Mouse (Mus musculus) embryo, embryonic 11 days (tissue): ENCODE measurements around the gene Slc9b1.

Source experiments
- DNase-seq: peaks from one replicate; pipeline ENCODE4 v3.0.0-alpha.2; 2015

Gene Slc9b1

GRCm38 (mm10) chr3:135395085-135395484 lies 47.3 kb downstream of the Slc9b1 start:
- peak; percentile 6 for DNase-seq

- peak; percentile 5 for DNase-seq
These were observed 48.3 kb downstream of the Slc9b1 start for GRCm38 (mm10) chr3:135396081-135396480.

- no peak for DNase-seq
These were observed 49.3 kb downstream of the Slc9b1 start for GRCm38 (mm10) chr3:135397112-135397511.

- DNase-seq: peak; percentile 92
These were observed 54.4 kb downstream of the Slc9b1 start for GRCm38 (mm10) chr3:135402201-135402658.

- DNase-seq: no peak
These were observed 55.4 kb downstream of the Slc9b1 start for GRCm38 (mm10) chr3:135403211-135403610.

GRCm38 (mm10) chr3:135403856-135404255 lies 56.0 kb downstream of the Slc9b1 start:
- DNase-seq: no peak

- no peak for DNase-seq
These were observed 56.8 kb downstream of the Slc9b1 start for GRCm38 (mm10) chr3:135404599-135404998.

GRCm38 (mm10) chr3:135407351-135407750 lies 59.5 kb downstream of the Slc9b1 start:
- DNase-seq: no peak

- DNase-seq: no peak
These were observed 61.4 kb downstream of the Slc9b1 start for GRCm38 (mm10) chr3:135409219-135409618.

- no peak for DNase-seq
These were observed 63.2 kb downstream of the Slc9b1 start for GRCm38 (mm10) chr3:135411056-135411455.

- DNase-seq: peak; percentile 52
These were observed 64.0 kb downstream of the Slc9b1 start for GRCm38 (mm10) chr3:135411824-135412223.

GRCm38 (mm10) chr3:135417245-135417644 lies 69.4 kb downstream of the Slc9b1 start:
- DNase-seq: no peak

- no peak for DNase-seq
These were observed 70.0 kb downstream of the Slc9b1 start for GRCm38 (mm10) chr3:135417799-135418198.

- DNase-seq: no peak
These were observed 72.9 kb downstream of the Slc9b1 start for GRCm38 (mm10) chr3:135420542-135421309.

- no peak for DNase-seq
These were observed 73.4 kb downstream of the Slc9b1 start for GRCm38 (mm10) chr3:135421310-135421594.

GRCm38 (mm10) chr3:135422232-135422855 lies 74.5 kb downstream of the Slc9b1 start:
- DNase-seq: no peak

GRCm38 (mm10) chr3:135422856-135423607 lies 75.2 kb downstream of the Slc9b1 start:
- DNase-seq: peak; percentile 96

GRCm38 (mm10) chr3:135423608-135424212 lies 75.9 kb downstream of the Slc9b1 start, which contains the start of gene Cisd2:
TSS of gene Cisd2 (minus strand) at chr3:135423925.
- no peak for DNase-seq

GRCm38 (mm10) chr3:135436901-135437616 lies 89.2 kb downstream of the Slc9b1 start:
- DNase-seq: peak; percentile 6

- DNase-seq: peak; percentile 99
These were observed 90.1 kb downstream of the Slc9b1 start, which contains the start of gene Ube2d3 for GRCm38 (mm10) chr3:135437758-135438495. TSS of gene Ube2d3 (plus strand) at chr3:135438149.

GRCm38 (mm10) chr3:135438531-135438912 lies 90.7 kb downstream of the Slc9b1 start:
- DNase-seq: peak; percentile 93
